Mouse (Mus musculus): ENCODE data around the gene Nptn. TPM values are rescaled to one million over a fixed set of nuclear protein-coding genes. Genes with fewer than 3 reads are reported as not detected.
"Not testable (repeated sequence)": the region's sequence is repeated elsewhere in the genome, so short reads cannot be mapped to it uniquely, and the experiment has no call there.

Nptn gene
- polyA plus RNA-seq, 1 experiment from 2014 or later, result 96.4 TPM

DNA sequence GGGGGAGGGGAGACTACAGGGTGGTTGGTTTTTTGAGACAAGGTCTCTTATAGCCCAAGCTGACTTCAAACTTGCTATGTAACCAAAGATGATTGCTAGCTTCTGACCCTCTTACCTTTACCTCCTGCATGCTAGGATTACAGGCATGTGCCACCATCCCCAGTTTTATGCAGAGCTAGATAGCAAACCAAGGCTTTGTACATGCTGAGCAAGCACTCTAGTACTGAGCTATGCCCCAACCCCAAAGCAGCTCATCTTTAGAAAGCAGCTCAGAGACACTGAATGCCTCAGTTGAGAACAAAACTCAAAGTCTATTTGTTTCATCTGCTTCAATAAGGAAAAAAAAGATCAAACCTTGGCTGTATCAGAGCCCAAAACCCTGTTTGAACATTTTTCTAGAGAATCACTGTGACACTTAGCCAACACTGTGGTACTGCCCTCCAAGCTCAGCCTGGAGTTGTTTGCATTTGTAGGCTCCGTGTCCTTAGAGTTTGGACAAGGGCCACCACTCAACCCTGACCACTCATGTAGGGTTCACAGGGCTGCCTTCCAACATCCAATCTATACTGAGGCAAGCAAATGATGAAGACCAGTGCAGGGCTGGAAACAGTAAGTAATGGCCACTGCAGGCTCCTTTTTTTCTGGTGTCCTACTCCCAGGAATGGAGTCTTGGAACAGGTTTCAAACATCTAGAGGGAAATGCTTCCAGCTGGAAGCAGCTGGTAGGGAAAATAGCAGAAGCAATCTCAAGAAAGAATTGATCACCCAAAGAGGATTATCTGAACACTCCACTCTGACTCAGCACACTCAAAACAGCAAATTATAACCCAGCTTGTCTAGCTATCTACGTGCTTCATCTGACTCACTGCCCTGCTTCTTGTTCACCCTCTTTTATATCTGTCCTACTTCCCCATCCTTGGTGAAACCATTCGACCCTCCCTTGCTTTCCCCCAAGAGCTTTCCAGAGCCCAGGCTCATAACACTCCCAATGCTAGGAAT is 24.3 kb upstream of the Nptn start:
- DNase-seq (ENCODE audit: low spot score), result no peak

DNA sequence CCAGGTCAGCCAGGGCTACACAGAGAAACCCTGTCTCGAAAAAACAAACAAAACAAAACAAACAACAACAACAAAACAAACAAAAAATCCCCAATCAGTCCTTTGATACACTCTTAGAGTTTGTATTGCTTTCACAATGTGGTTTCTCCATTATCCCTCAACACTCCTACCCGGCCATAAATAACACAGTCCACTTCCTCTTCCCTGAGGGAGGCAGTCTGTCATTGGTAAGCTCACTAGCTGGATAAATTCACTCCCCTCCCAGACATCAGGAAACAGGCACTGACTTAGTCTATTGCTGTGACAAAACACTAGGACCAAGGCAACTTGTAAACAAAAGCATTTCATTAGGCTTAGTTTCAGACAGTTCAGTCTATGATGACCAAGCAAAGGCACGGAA is 21.8 kb upstream of the Nptn start:
- no peak for DNase-seq (ENCODE audit: low spot score)

DNA sequence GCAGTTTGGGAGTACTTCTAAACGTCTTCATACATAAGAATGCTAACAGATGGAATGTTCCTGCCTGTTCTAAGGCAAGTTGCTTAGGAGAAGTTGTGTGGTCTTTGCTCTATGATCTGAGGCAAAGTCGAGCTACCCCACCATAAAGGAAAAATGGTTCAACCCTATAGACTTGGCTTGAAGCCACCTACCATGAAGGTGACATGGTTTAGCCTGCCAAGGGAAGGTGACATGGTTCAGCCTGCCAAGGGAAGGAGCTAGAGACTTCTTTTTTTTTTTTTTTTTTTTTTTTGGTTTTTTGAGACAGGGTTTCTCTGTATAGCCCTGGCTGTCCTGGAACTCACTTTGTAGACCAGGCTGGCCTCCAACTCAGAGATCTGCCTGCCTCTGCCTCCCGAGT is 16.1 kb upstream of the Nptn start:
- not testable (repeated sequence) for DNase-seq (ENCODE audit: low spot score)

DNA sequence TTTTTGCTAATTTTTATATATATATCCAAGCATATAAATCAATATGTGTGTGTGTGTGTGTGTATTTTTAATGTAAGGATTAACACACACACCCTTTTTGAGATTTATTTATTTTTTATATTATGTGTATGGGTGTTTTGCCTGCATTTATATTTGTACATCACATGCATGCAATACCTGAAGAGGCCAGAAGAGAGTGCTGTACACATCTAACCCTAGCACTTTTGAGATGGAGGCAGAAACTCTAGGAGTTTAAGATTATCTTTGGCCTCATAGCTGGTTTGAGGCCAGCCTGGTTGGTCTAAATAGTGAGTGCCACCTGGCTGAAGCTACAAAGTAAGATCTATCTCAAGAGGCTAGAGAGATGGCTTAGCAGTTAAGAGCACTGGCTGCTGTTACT is 14.4 kb upstream of the Nptn start:
- DNase-seq (ENCODE audit: low spot score), result peak; percentile 58

DNA sequence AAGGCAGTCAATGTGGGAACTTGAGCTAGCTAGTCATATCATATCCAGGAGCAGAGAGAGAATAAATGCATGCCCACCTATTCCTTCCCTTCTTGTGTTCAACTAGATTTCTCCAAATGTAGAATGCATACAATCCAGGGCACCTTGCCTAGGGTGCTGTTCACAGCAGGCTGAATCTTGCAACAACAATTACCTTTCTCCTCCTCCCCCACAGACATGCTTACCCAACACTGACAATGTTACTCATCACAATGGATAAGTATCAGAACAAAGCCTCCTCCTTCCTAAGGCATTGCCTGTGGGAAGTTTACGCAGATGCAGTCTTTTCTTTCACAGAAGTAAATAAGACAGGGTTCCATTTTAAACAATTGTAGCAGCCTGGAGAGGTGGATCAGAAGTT is 11.0 kb upstream of the Nptn start:
- no peak for DNase-seq (ENCODE audit: low spot score)

DNA sequence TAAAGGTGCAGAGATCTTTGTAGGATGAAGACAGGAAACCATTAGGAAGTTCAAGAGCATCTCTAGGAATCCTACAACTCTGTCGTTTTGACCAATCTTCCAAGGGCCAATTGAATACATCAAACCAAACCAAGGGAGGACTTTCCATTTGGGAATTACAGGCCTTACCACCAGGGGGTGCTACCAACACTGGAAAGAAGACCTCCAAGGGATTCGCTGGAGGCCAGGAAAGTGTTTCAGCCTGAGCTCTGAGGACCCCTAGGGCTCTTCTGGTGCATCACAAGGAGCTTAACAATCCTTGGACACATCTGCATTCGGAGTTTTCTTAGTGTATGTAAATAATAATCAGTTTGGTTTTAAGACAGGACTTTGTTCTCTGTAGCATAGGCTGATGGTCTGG is 3.4 kb upstream of the Nptn start:
- peak; percentile 71 for DNase-seq (ENCODE audit: low spot score)

DNA sequence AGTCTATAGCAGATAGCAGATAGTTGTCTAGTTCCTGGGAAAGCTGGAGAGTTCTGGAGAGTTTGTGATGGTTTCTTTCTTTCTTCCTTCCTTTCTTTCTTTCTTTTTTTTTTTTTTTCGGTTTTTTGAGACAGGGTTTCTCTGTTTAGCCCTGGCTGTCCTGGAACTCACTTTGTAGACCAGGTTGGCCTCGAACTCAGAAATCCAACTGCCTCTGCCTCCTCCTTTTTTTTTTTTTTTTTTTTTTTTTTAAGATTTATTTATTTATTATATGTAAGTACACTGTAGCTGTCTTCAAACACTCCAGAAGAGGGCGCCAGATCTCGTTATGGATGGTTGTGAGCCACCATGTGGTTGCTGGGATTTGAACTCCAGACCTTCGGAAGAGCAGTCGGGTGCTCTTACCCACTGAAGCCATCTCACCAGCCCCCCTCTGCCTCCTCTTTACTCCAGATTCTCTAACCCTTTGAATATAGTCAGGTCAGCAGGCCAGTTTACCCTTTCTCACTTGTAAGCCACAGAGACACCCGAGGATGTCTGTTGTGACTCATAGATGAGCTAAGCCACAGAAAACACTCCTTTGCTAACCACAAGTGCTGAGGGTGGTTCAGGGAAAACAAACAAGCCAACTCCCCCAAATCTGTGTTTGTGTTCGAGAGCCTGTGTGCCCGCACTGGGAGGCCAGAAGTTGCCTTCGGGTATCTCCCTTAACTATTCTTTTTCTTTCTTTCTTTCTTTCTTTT is 1.4 kb upstream of the Nptn start:
- DNase-seq (ENCODE audit: low spot score), result peak; percentile 11

DNA sequence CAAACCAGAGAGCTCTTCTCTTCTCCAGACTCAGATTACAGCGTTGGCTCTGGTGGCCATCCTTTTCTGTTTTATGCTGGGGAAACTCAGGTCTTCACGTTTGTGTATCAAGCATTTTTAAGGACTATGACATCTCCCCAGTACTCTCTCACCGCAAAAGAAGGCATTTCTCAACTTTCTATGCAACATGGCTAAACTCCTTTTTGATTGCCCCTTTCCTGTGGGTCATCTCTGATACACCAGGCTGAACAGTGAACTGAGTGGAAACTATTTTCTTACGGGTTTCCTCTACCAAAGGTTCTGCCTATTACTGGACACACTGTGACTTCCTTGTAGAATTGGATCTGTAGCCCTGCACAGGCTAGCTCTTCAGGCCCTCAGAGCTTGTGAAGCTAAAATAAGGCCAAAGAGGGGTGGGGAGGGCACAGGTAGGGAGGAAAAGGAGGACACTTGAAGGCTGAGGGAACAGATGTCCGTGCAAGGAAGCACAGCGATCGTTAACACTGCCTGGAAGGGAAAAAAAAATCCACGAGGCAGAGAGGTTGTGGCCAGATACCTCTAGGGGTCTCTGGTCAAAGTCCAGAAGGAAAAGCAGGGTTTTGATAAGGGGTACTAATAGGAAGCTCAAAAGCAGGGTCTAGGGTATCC is 633 bp upstream of the Nptn start:
- DNase-seq (ENCODE audit: low spot score), result no peak

DNA sequence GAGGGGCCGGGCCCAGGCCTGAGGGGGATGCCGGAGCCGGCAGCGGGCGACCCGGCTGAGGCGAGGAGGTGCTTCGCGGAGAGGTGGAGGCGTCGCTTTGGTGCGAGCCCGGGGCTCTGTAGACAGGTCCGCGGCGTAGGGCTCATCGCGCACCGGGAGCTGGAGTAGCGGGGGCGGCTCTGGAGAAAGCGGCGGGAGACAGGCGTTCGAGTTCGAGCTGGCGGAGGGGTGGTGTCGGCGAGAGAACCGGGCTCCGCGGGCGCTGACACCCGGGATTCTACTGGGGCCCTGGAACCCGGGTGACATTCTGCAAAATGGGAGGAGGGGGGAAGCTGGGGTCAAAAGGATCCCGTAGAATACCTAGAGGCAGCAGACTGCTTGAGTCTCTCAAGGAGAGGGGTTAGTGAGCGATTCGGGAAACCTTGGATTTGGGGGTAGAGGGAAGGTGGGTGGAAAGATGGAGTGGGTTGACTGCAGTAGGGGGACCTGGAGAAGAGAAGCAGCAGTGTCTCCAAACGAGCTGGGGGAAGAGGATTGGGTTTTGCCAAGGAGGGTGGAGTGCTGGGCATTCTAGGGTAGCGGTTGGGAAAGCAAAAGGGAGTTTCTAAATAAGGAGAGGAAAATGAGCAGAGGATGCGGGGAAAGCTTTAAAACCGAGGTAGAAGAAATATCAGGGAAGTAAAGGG is 684 bp downstream of the Nptn start:
- DNase-seq (ENCODE audit: low spot score), result no peak

DNA sequence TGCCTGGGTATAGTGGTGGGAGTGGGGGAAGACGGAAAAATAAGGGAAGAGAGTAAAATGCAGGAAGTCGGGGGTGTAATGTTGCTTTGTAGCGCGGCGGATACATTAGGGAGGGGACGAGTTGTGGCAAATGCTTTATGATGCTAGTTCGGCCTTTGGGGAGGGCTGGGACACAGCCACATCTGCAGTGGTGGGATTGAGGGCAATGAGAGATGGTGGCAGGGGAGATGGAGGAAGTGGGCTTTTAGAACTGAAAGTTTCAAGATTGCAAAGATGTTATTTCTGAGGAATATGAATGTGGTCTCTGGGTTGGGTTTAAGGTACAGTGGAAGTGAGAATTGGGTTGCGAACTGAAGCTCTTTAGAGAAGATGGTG is 1.2 kb downstream of the Nptn start:
- DNase-seq (ENCODE audit: low spot score), result peak; percentile 42

DNA sequence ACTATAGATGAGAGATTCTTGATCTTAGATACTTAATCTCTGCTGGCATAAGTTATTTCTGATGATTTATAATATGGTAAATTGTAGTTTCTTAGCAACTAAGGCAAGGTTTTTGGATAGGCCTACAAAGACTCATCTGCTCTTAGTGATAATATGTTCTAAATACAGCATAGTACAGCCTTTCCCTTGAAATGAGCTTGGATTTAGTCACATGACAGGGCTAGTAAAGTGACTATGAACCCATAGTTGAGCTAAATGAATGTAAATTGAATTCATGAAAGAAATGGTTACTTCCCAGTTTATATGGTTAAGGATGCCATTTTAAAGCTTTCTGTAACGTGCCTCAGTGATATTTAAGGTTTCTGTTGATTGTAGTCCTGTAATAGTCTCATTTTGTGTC is 2.3 kb downstream of the Nptn start:
- no peak for DNase-seq (ENCODE audit: low spot score)

DNA sequence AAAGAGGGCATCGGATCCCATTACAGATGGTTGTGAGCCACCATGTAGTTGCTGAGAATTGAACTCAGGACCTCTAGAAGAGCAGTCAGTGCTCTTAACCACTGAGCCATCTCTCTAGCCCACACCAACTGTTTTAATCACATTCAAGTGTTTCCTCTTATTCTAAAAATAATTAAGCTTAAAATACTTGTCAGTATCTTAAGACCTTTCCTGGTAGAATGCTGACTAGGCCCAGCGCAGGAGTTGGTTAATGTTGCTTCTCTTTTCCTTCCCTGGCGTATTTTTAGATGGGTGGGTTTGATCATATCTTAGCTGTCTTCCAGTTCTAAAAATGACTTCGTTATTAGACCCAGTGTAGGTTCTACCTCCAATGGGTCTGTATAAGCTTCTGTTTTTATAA is 6.6 kb downstream of the Nptn start:
- DNase-seq (ENCODE audit: low spot score), result no peak

DNA sequence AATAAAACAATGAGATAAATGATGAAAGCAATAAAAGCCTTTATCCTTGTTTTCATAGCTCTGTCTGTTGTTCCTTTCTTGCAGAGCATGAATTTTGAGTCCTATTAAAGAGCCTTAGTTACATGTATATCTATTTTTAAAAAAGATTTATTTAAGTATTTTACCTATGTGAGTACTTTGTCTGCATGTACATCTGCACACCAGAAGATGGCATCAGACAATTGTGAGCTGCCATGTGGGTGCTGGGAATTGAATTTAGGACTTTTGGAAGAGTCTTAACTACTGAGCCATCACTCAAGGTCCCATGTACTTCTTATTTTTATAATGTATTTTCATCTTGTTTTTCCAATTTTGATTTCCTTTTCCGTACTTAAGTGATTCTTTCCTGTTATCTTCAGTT is 13.3 kb downstream of the Nptn start:
- DNase-seq (ENCODE audit: low spot score), result no peak

DNA sequence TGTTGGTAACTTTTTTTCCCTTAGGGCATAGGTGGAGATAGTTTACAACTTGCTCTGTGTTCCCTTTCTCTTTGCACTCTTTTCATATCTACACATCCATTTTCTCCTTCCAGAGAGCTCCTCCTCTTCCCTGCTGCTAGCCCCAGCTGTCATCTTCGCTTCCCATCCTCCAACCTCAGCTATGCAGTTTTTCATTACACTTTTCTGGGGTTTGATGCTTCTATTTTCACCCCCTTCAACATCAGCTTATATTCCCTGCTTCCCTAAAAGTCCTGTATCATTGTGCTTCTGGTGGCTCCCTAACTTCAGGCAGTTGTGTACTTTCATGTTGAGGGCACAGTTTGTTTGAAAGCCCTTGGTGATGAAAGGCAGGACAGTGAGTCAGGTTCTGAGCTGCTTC is 31.8 kb downstream of the Nptn start:
- DNase-seq (ENCODE audit: low spot score), result no peak

DNA sequence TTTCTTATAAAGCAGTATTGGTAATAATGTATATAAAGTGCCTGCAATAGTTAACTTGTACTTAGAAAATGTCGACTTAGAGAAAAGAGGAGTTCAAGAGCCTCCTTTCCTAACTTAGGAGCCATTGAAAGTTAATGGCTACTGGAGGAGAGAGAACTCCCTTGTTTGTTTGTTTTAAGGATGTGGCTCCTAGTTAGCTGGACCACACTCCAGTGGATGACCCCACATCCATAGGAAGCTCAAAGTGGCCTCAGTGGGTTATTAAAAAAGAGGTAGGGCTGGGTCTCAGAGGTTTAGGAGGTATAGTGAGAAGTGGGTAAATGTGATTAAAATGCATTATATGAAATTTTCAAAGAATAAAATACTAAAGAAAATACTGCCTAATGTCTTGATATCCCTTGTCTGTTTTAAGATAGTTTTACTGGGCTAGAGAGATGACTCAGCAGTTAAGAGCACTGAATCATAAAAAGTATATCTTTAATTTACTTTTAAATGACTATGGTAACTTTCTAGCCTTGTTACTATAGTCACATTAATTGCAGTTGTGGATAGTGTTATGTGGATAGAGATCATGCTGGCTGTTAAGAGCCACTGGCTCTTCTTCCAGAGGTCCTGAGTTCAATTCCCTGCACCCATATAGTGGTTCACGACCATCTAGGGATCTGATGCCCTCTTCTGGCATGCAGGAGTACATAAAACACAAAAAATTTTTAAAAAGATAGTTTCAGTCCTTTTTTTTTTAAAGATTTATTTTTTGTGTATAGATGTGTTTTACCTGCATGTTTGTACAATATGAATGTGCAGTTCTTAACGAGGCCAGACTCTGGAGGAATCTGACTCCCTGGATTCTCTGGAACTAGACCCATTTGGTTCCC is 33.3 kb downstream of the Nptn start:
- no peak for DNase-seq (ENCODE audit: low spot score)

DNA sequence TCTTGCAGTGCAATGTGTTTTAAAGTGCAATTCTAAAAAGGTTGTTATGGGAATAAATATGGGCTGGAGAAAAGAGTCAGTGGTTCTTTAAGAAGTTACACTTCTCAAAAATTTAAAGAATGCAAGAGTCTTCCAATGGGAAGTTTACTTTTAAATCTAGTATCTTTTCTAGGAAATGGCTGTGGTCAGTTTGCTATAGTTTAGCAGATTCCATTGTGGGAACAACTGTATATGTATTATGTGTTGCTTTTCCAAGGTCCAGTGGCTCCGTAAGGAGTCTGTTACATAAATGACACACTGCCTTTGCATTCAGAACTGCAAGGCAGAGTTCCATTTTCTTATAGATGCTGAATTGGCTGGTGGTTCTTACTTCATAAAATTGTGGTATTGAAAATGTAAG is 41.0 kb downstream of the Nptn start:
- no peak for DNase-seq (ENCODE audit: low spot score)

DNA sequence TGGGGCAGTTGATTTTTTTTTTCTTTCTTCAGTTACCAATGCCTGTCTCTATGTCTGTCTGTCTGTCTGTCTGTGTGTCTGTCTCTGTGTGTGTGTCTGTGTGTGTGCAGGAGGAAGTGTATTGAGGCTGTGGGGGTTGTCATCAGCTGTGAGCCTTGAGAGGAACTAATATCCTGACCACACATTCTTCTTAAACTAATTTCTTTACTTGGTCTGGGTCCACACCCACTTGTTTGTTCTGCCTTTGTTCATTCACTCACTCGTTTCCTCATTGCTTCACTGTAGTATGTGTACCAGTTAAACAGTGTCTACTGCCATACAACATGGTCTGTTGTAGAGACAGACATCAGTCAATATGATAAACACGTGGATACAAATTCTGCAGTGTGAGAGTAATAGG is 45.2 kb downstream of the Nptn start:
- DNase-seq (ENCODE audit: low spot score), result no peak

DNA sequence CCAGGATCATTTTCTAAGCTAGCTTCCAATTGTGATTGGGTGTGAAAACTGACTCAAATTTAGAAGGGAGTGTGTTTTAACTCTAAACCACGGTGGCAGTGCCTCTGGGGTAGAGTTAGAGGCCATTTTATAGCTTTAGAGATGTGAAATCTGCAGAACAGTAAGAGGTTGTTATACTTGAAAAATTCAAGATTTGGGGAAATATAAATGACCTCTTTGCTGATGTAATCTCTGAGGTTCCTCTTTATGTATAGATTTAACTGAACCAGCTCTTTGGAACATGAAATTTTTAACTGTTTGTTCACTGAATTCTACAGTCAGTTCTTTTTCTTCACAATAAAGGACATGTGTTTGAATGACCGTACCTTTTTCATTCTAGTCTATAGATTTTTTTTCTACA is 48.4 kb downstream of the Nptn start:
- no peak for DNase-seq (ENCODE audit: low spot score)

DNA sequence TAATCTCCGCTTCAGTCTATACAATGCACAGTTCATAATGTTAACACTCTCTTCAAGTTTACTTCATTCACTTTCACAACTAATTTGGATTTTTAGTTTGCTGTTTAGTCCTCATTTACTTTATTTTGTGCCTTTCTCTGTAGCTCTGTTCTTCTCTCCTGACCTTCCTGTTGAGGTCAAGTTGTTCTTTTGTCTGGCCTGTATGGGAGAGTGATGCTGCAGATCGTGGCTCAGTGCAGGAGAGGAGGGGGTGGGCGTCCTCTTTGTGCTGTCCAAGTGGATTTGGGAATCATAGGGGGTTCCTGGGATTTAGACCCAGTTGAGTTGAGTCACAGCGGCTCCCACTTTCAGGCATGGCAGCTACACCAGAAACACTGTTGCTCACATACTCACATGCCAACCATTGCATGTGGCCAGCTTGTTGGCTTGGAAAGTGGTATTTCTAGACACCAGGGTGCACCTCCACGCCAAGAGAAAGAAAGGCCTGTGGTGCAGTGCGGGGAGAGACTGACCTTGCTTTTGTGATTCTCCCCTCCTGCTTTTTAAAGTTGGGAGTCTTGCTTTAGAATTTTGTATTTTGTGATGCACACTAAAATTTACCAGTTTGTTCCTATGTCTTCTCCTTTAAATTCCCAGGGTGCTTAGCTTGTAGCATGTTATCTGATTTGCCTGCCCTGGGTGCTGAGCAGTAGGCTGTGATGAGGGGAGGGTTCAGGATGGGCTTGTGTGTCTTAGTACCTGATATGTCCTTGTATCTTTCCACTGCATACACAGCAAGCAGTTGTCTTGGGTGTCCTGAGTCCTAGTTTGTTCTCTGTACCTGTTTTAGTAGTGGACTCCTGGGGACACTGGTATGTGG is 66.6 kb downstream of the Nptn start:
- DNase-seq (ENCODE audit: low spot score), result no peak

DNA sequence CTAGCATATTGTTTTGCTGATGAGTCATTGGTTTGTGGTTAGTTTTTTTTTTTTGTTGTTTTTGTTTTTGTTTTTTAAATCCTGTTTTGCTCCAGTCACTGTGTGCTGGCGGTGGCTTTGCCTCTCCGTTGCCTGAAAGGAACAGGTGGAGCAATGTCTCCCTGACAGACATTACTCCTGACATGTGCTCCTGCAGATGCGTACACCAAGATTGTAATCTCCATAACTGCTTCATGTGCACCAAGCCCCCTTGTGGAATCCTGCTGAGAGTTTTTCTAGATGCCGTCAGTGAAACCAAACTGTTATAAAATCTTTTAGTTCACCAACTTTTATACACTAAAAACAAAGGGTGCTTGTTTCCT is 67.2 kb downstream of the Nptn start:
- DNase-seq (ENCODE audit: low spot score), result no peak
